8 mouse cellular contexts compared by ENCODE assay signal in genomic region chr6:38551989-38552635, GRCm38 (mm10). TPM values are rescaled to one million over a fixed set of nuclear protein-coding genes. Genes with fewer than 3 reads are reported as not detected.
DNase-seq lines count a peak whose midpoint lies in the region; ATAC-seq and TF ChIP-seq lines count a peak whose summit lies in the region.

No protein-coding gene starts in this region.

- H3K4me3 ChIP-seq in E14TG2a.4 (replicated peaks; ENCODE audit: low read length) = peak overlapping the region; percentile 92
- H3K4me3 ChIP-seq in forebrain, embryonic 12.5 days (replicated peaks) = peak overlapping the region; percentile 82
- peak overlapping the region; percentile 78 for H3K4me3 ChIP-seq in heart, postnatal 0 days (ENCODE audit: low read depth, low read length)
- peak overlapping the region; percentile 81 for H3K4me3 ChIP-seq in liver, postnatal 0 days (ENCODE audit: low read depth, low read length)
- H3K4me3 ChIP-seq in neural tube, embryonic 14.5 days (ENCODE audit: low read depth, low read length) = peak overlapping the region; percentile 57

- peak; percentile 96 for DNase-seq in c-Kit-positive CD71-positive TER-119-positive erythroid progenitor cells, embryonic 14.5 days (ENCODE audit: low spot score)
- peak; percentile 98 for DNase-seq in heart, postnatal 0 days (ENCODE audit: low spot score)
- peak; percentile 81 for DNase-seq in large intestine, adult 2 months (ENCODE audit: low read depth, low spot score)
- DNase-seq in liver, postnatal 0 days = peak; percentile 99
- peak; percentile 98 for DNase-seq in testis, postnatal 10 days (ENCODE audit: low spot score)

- H3K4me1 ChIP-seq in E14TG2a.4 (replicated peaks; ENCODE audit: low read depth, low read length) = peaks cover 45% of the 10 kb centered on the region
- H3K4me1 ChIP-seq in forebrain, embryonic 12.5 days = peaks cover 20% of the 10 kb centered on the region
- peaks cover 14% of the 10 kb centered on the region for H3K4me1 ChIP-seq in heart, postnatal 0 days (ENCODE audit: control insufficient read depth, insufficient read depth)
- peaks cover 20% of the 10 kb centered on the region for H3K4me1 ChIP-seq in liver, postnatal 0 days (ENCODE audit: insufficient read depth)
- H3K4me1 ChIP-seq in neural tube, embryonic 14.5 days (ENCODE audit: control insufficient read depth, insufficient read depth, low read length) = peaks cover 10% of the 10 kb centered on the region

- 0 out of 2 replicates have a peak, but pooled peaks have one; percentile 16 for TF ChIP-seq EP300 in heart, postnatal 0 days (IDR thresholded peaks at IDR 0.05; ENCODE audit: low read depth)
- no peak for TF ChIP-seq EP300 in liver, postnatal 0 days (IDR thresholded peaks at IDR 0.05; ENCODE audit: low read depth)

- TF ChIP-seq CTCF in E14TG2a.4 (conservative IDR thresholded peaks at IDR 0.05; ENCODE audit: low read length) = no peak
- TF ChIP-seq CTCF in heart, postnatal 0 days (IDR thresholded peaks at IDR 0.05; ENCODE audit: low read depth) = no peak
- no peak for TF ChIP-seq CTCF in liver, postnatal 0 days (IDR thresholded peaks at IDR 0.05; ENCODE audit: low read depth)

- H3K9ac ChIP-seq in forebrain, embryonic 12.5 days = peak overlapping the region; percentile 90
- H3K9ac ChIP-seq in heart, postnatal 0 days (replicated peaks; ENCODE audit: low read depth, low read length) = peak overlapping the region; percentile 85
- H3K9ac ChIP-seq in liver, postnatal 0 days (replicated peaks) = peak overlapping the region; percentile 88
- H3K9ac ChIP-seq in neural tube, embryonic 14.5 days (replicated peaks; ENCODE audit: low read depth, low read length) = peak overlapping the region; percentile 86

- H3K4me2 ChIP-seq in forebrain, embryonic 12.5 days = peak overlapping the region; percentile 54
- H3K4me2 ChIP-seq in heart, postnatal 0 days (ENCODE audit: low read depth, low read length) = peak overlapping the region; percentile 56
- H3K4me2 ChIP-seq in liver, postnatal 0 days (ENCODE audit: low read depth, low read length) = peak overlapping the region; percentile 60
- peak overlapping the region; percentile 61 for H3K4me2 ChIP-seq in neural tube, embryonic 14.5 days (ENCODE audit: low read depth, low read length)

- peak overlapping the region; percentile 99 for H3K27ac ChIP-seq in forebrain, embryonic 12.5 days
- peak overlapping the region; percentile 99 for H3K27ac ChIP-seq in heart, postnatal 0 days (ENCODE audit: low read depth)
- H3K27ac ChIP-seq in liver, postnatal 0 days (ENCODE audit: low read depth) = peak overlapping the region; percentile 99
- peak overlapping the region; percentile 100 for H3K27ac ChIP-seq in neural tube, embryonic 14.5 days (ENCODE audit: low read depth, low read length)

- peaks cover 28% of the 10 kb centered on the region for H3K36me3 ChIP-seq in E14TG2a.4 (ENCODE audit: insufficient read depth, low read length)
- H3K36me3 ChIP-seq in forebrain, embryonic 12.5 days (replicated peaks) = peaks cover 10% of the 10 kb centered on the region; the same call in 1 of the 2 replicates
- 0 out of 2 replicates have a peak, but pooled peaks cover 5% of the 10 kb centered on the region for H3K36me3 ChIP-seq in heart, postnatal 0 days (replicated peaks; ENCODE audit: control insufficient read depth, insufficient read depth, low read length)
- peaks cover 2% of the 10 kb centered on the region; the same call in 1 of the 2 replicates for H3K36me3 ChIP-seq in liver, postnatal 0 days (replicated peaks; ENCODE audit: insufficient read depth, low read length)
- H3K36me3 ChIP-seq in neural tube, embryonic 14.5 days (ENCODE audit: control insufficient read depth, insufficient read depth, low read length) = no peaks in the 10 kb centered on the region

- H3K27me3 ChIP-seq in E14TG2a.4 (ENCODE audit: insufficient read depth, low read length) = no peaks in the 10 kb centered on the region
- no peaks in the 10 kb centered on the region for H3K27me3 ChIP-seq in forebrain, embryonic 12.5 days
- H3K27me3 ChIP-seq in heart, postnatal 0 days (ENCODE audit: control insufficient read depth, insufficient read depth, low read length) = no peaks in the 10 kb centered on the region
- H3K27me3 ChIP-seq in liver, postnatal 0 days (ENCODE audit: insufficient read depth, low read length) = no peaks in the 10 kb centered on the region
- H3K27me3 ChIP-seq in neural tube, embryonic 14.5 days (ENCODE audit: control insufficient read depth, insufficient read depth, low read length) = no peaks in the 10 kb centered on the region

- peak; percentile 95 for ATAC-seq in forebrain, embryonic 12.5 days (ENCODE audit: low FRiP score)
- peak; percentile 86 for ATAC-seq in heart, postnatal 0 days (ENCODE audit: insufficient read depth, low read depth)
- peak; percentile 84 for ATAC-seq in liver, postnatal 0 days
- ATAC-seq in neural tube, embryonic 14.5 days (ENCODE audit: low read depth) = peak; percentile 95

- no peaks in the 10 kb centered on the region for H3K9me3 ChIP-seq in E14TG2a.4 (ENCODE audit: low read length)
- no peaks in the 10 kb centered on the region for H3K9me3 ChIP-seq in forebrain, embryonic 12.5 days
- no peaks in the 10 kb centered on the region for H3K9me3 ChIP-seq in heart, postnatal 0 days (replicated peaks; ENCODE audit: control insufficient read depth, low read length)
- H3K9me3 ChIP-seq in liver, postnatal 0 days (ENCODE audit: low read length) = no peaks in the 10 kb centered on the region
- H3K9me3 ChIP-seq in neural tube, embryonic 14.5 days (ENCODE audit: control insufficient read depth, low read length) = no peaks in the 10 kb centered on the region

- 0% methylated on average over 32 of the region's 32 CpGs for WGBS in forebrain, embryonic 12.5 days
- under 1% methylated on average over 31 of the region's 32 CpGs for WGBS in heart, postnatal 0 days
- WGBS in large intestine, adult 2 months = under 1% methylated on average over 32 of the region's 32 CpGs
- WGBS in liver, postnatal 0 days (ENCODE audit: insufficient replicate concordance) = under 1% methylated on average over 26 of the region's 32 CpGs
- WGBS in neural tube, embryonic 14.5 days = under 1% methylated on average over 30 of the region's 32 CpGs

RNA-seq across cellular contexts. Expression of gene Luc7l2, which starts 1.0 kb away (rescaled TPM):
- 39.2 and 46.7 TPM in 2 replicates for polyA plus RNA-seq in forebrain, embryonic 12.5 days (2016; fragmentation: Nextera tagmentation; extraction: Ambion mirVana)
- total RNA-seq in heart, postnatal 0 days (2014; rRNA removed; ENCODE audit: low replicate concordance) = 41.0 and 55.8 TPM in 2 replicates
- 23.4 and 23.5 TPM in 2 replicates for polyA plus RNA-seq in heart, postnatal 0 days (2015; fragmentation: Nextera tagmentation; extraction: Ambion mirVana)
- 9.9 and 16.4 TPM in 2 replicates for polyA plus RNA-seq in large intestine, adult 2 months (2012; rRNA removed)
- 18.0 and 19.1 TPM in 2 replicates for polyA plus RNA-seq in liver, postnatal 0 days (2015; fragmentation: Nextera tagmentation; extraction: Ambion mirVana)
- 71.7 and 79.8 TPM in 2 replicates for polyA plus RNA-seq in neural tube, embryonic 14.5 days (2014; fragmentation: Nextera tagmentation; extraction: Ambion mirVana)

RNA-seq across cellular contexts. Expression of gene Fmc1, which starts 18.8 kb away (rescaled TPM):
- polyA plus RNA-seq in forebrain, embryonic 12.5 days (2016; fragmentation: Nextera tagmentation; extraction: Ambion mirVana) = 129 and 134 TPM in 2 replicates
- total RNA-seq in heart, postnatal 0 days (2014; rRNA removed; ENCODE audit: low replicate concordance) = 119 and 185 TPM in 2 replicates
- polyA plus RNA-seq in heart, postnatal 0 days (2015; fragmentation: Nextera tagmentation; extraction: Ambion mirVana) = 453 and 460 TPM in 2 replicates
- 204 and 234 TPM in 2 replicates for polyA plus RNA-seq in large intestine, adult 2 months (2012; rRNA removed)
- 127 and 139 TPM in 2 replicates for polyA plus RNA-seq in liver, postnatal 0 days (2015; fragmentation: Nextera tagmentation; extraction: Ambion mirVana)
- polyA plus RNA-seq in neural tube, embryonic 14.5 days (2014; fragmentation: Nextera tagmentation; extraction: Ambion mirVana) = 181 and 227 TPM in 2 replicates

Comparison
In these comparisons a context has a peak if more than half of its experiments do, and no peak if none do; other contexts are left out.
1. Peak in every context shown above with its lines: DNase-seq, ATAC-seq, H3K4me3 ChIP-seq and H3K27ac ChIP-seq.